Mouse (Mus musculus): ENCODE data around the gene Utrn. TPM values are rescaled to one million over a fixed set of nuclear protein-coding genes. Genes with fewer than 3 reads are reported as not detected.

The Utrn gene
- polyA plus RNA-seq, 1 experiment from 2014 or later: 76.0 TPM

GRCm38 (mm10) chr10:12875410-12875809 is 6.2 kb upstream of the Utrn start:
- no peak overlapping the region for H3K9ac ChIP-seq (replicated peaks; ENCODE audit: low read length)

GRCm38 (mm10) chr10:12874577-12875277 is 5.6 kb upstream of the Utrn start:
- no peaks in the 10 kb centered on the region for H3K9me3 ChIP-seq (ENCODE audit: low read length)
- WGBS: 73% methylated on average over 8 of the region's 8 CpGs

More at GRCm38 (mm10) chr10:12875410-12875809, 6.2 kb upstream of the Utrn start:
- Histone ChIP-seq H3K36me3 (ENCODE audit: insufficient read depth, low read length) (no peaks in the 10 kb centered on the region), H3K4me3 (ENCODE audit: low read length) (no peak overlapping the region), H3K27me3 (ENCODE audit: insufficient read depth, low read length) (no peaks in the 10 kb centered on the region), H3K27ac (ENCODE audit: low read length) (no peak overlapping the region), H3K4me2 (replicated peaks; ENCODE audit: low read depth, low read length) (no peak overlapping the region), H3K4me1 (ENCODE audit: insufficient read depth, low read length) (peaks cover 6% of the 10 kb centered on the region; the same call in 1 of the 2 replicates), H3K9me3 (ENCODE audit: low read length) (no peaks in the 10 kb centered on the region)
- WGBS: 98% methylated on average over 4 of the region's 4 CpGs
- no peak for ATAC-seq (ENCODE audit: low FRiP score, low TSS enrichment)

GRCm38 (mm10) chr10:12869846-12870245 is 681 bp upstream of the Utrn start:
- Histone ChIP-seq H3K4me3 (ENCODE audit: low read length) (no peak overlapping the region), H3K36me3 (ENCODE audit: insufficient read depth, low read length) (no peaks in the 10 kb centered on the region), H3K4me1 (ENCODE audit: insufficient read depth, low read length) (peaks cover 8% of the 10 kb centered on the region), H3K4me2 (replicated peaks; ENCODE audit: low read depth, low read length) (peak overlapping the region; percentile 67), H3K27ac (ENCODE audit: low read length) (no peak overlapping the region), H3K9ac (replicated peaks; ENCODE audit: low read length) (no peak overlapping the region), H3K27me3 (ENCODE audit: insufficient read depth, low read length) (no peaks in the 10 kb centered on the region), H3K9me3 (ENCODE audit: low read length) (no peaks in the 10 kb centered on the region)
- no peak for ATAC-seq (ENCODE audit: low FRiP score, low TSS enrichment)
- 36% methylated on average over 1 of the region's 1 CpGs for WGBS

More at GRCm38 (mm10) chr10:12874577-12875277, 5.6 kb upstream of the Utrn start:
- H3K4me1 ChIP-seq (ENCODE audit: insufficient read depth, low read length): peaks cover 6% of the 10 kb centered on the region; the same call in 1 of the 2 replicates
- H3K4me2 ChIP-seq (replicated peaks; ENCODE audit: low read depth, low read length): no peak overlapping the region
- no peak overlapping the region for H3K9ac ChIP-seq (replicated peaks; ENCODE audit: low read length)
- ATAC-seq (ENCODE audit: low FRiP score, low TSS enrichment): no peak
- no peaks in the 10 kb centered on the region for H3K36me3 ChIP-seq (ENCODE audit: insufficient read depth, low read length)
- no peak overlapping the region for H3K27ac ChIP-seq (ENCODE audit: low read length)
- H3K4me3 ChIP-seq (ENCODE audit: low read length): no peak overlapping the region
- H3K27me3 ChIP-seq (ENCODE audit: insufficient read depth, low read length): no peaks in the 10 kb centered on the region

- peak overlapping the region; percentile 96 for H3K27ac ChIP-seq (ENCODE audit: low read length)
- H3K36me3 ChIP-seq (ENCODE audit: insufficient read depth, low read length): no peaks in the 10 kb centered on the region
- no peaks in the 10 kb centered on the region for H3K27me3 ChIP-seq (ENCODE audit: insufficient read depth, low read length)
- H3K4me2 ChIP-seq (replicated peaks; ENCODE audit: low read depth, low read length): peak overlapping the region; percentile 67
- peak overlapping the region; percentile 96 for H3K9ac ChIP-seq (replicated peaks; ENCODE audit: low read length)
- no peaks in the 10 kb centered on the region for H3K9me3 ChIP-seq (ENCODE audit: low read length)
- H3K4me1 ChIP-seq (ENCODE audit: insufficient read depth, low read length): peaks cover 8% of the 10 kb centered on the region
- peak; percentile 83 for ATAC-seq (ENCODE audit: low FRiP score, low TSS enrichment)
- under 1% methylated on average over 41 of the region's 41 CpGs for WGBS
- peak overlapping the region; percentile 80 for H3K4me3 ChIP-seq (ENCODE audit: low read length)
Measured at GRCm38 (mm10) chr10:12868189-12869028, 756 bp downstream of the Utrn start.

- no peak for ATAC-seq (ENCODE audit: low FRiP score, low TSS enrichment)
- no peaks in the 10 kb centered on the region for H3K27me3 ChIP-seq (ENCODE audit: insufficient read depth, low read length)
- no peaks in the 10 kb centered on the region for H3K9me3 ChIP-seq (ENCODE audit: low read length)
- peak overlapping the region; percentile 96 for H3K27ac ChIP-seq (ENCODE audit: low read length)
- H3K4me3 ChIP-seq (ENCODE audit: low read length): peak overlapping the region; percentile 80
- peaks cover 8% of the 10 kb centered on the region for H3K4me1 ChIP-seq (ENCODE audit: insufficient read depth, low read length)
- peak overlapping the region; percentile 67 for H3K4me2 ChIP-seq (replicated peaks; ENCODE audit: low read depth, low read length)
- no peaks in the 10 kb centered on the region for H3K36me3 ChIP-seq (ENCODE audit: insufficient read depth, low read length)
- peak overlapping the region; percentile 96 for H3K9ac ChIP-seq (replicated peaks; ENCODE audit: low read length)
- WGBS: under 1% methylated on average over 12 of the region's 12 CpGs
Measured at GRCm38 (mm10) chr10:12867733-12868188, 1.4 kb downstream of the Utrn start.

GRCm38 (mm10) chr10:12866971-12867732 is 2.0 kb downstream of the Utrn start:
- 0 out of 2 replicates have a peak, but pooled peaks have one; percentile 7 for ATAC-seq (ENCODE audit: low FRiP score, low TSS enrichment)
- 1% methylated on average over 28 of the region's 28 CpGs for whole genome bisulfite sequencing
- Histone ChIP-seq H3K4me2 (replicated peaks; ENCODE audit: low read depth, low read length) (peak overlapping the region; percentile 67), H3K27ac (ENCODE audit: low read length) (peak overlapping the region; percentile 96), H3K9me3 (ENCODE audit: low read length) (no peaks in the 10 kb centered on the region), H3K36me3 (ENCODE audit: insufficient read depth, low read length) (no peaks in the 10 kb centered on the region), H3K9ac (replicated peaks; ENCODE audit: low read length) (peak overlapping the region; percentile 96), H3K27me3 (ENCODE audit: insufficient read depth, low read length) (no peaks in the 10 kb centered on the region), H3K4me1 (ENCODE audit: insufficient read depth, low read length) (peaks cover 8% of the 10 kb centered on the region), H3K4me3 (ENCODE audit: low read length) (peak overlapping the region; percentile 80)

GRCm38 (mm10) chr10:12865201-12865600 is 4.0 kb downstream of the Utrn start:
- Histone ChIP-seq H3K27me3 (ENCODE audit: insufficient read depth, low read length) (no peaks in the 10 kb centered on the region), H3K9me3 (ENCODE audit: low read length) (no peaks in the 10 kb centered on the region), H3K36me3 (ENCODE audit: insufficient read depth, low read length) (peaks cover 5% of the 10 kb centered on the region), H3K4me3 (ENCODE audit: low read length) (no peak overlapping the region), H3K9ac (replicated peaks; ENCODE audit: low read length) (no peak overlapping the region), H3K4me2 (replicated peaks; ENCODE audit: low read depth, low read length) (no peak overlapping the region), H3K27ac (ENCODE audit: low read length) (no peak overlapping the region), H3K4me1 (ENCODE audit: insufficient read depth, low read length) (peaks cover 11% of the 10 kb centered on the region)
- 81% methylated on average over 6 of the region's 6 CpGs for WGBS
- ATAC-seq (ENCODE audit: low FRiP score, low TSS enrichment): no peak

- Histone ChIP-seq H3K4me3 (ENCODE audit: low read length) (no peak overlapping the region), H3K36me3 (ENCODE audit: insufficient read depth, low read length) (peaks cover 9% of the 10 kb centered on the region), H3K4me1 (ENCODE audit: insufficient read depth, low read length) (peaks cover 11% of the 10 kb centered on the region), H3K4me2 (replicated peaks; ENCODE audit: low read depth, low read length) (no peak overlapping the region), H3K27me3 (ENCODE audit: insufficient read depth, low read length) (no peaks in the 10 kb centered on the region), H3K9me3 (ENCODE audit: low read length) (no peaks in the 10 kb centered on the region), H3K27ac (ENCODE audit: low read length) (no peak overlapping the region), H3K9ac (replicated peaks; ENCODE audit: low read length) (no peak overlapping the region)
- ATAC-seq (ENCODE audit: low FRiP score, low TSS enrichment): no peak
- WGBS: 91% methylated on average over 9 of the region's 9 CpGs
Measured at GRCm38 (mm10) chr10:12863581-12863980, 5.6 kb downstream of the Utrn start.

GRCm38 (mm10) chr10:12862047-12862446 is 7.1 kb downstream of the Utrn start:
- peaks cover 9% of the 10 kb centered on the region for H3K36me3 ChIP-seq (ENCODE audit: insufficient read depth, low read length)
- no peaks in the 10 kb centered on the region for H3K9me3 ChIP-seq (ENCODE audit: low read length)
- peaks cover 10% of the 10 kb centered on the region for H3K4me1 ChIP-seq (ENCODE audit: insufficient read depth, low read length)
- ATAC-seq (ENCODE audit: low FRiP score, low TSS enrichment): no peak
- H3K4me3 ChIP-seq (ENCODE audit: low read length): no peak overlapping the region
- 66% methylated on average over 8 of the region's 8 CpGs for WGBS
- no peaks in the 10 kb centered on the region for H3K27me3 ChIP-seq (ENCODE audit: insufficient read depth, low read length)
- H3K9ac ChIP-seq (replicated peaks; ENCODE audit: low read length): no peak overlapping the region
- H3K4me2 ChIP-seq (replicated peaks; ENCODE audit: low read depth, low read length): no peak overlapping the region
- no peak overlapping the region for H3K27ac ChIP-seq (ENCODE audit: low read length)

Measured in kidney, embryonic 16.5 days (tissue).